Mouse (Mus musculus): Measurements from ENCODE around the gene Ptprg. TPM values are rescaled to one million over a fixed set of nuclear protein-coding genes. Genes with fewer than 3 reads are reported as not detected.
A peak's percentile ranks its signal among the peaks of the same experiment; 100 is the strongest.

The Ptprg gene
- polyA plus RNA-seq, 1 experiment from 2014 or later, result 33.7 TPM

- H3K4me3 ChIP-seq (ENCODE audit: low read depth, low read length), result no peak overlapping the region
- H3K27ac ChIP-seq (ENCODE audit: low read depth, low read length), result no peak overlapping the region
- no peak overlapping the region for H3K4me2 ChIP-seq
- ATAC-seq (ENCODE audit: low FRiP score) (no peak), DNase-seq (ENCODE audit: low spot score, missing footprints) (peak; percentile 54)
- no peaks in the 10 kb centered on the region for H3K36me3 ChIP-seq (ENCODE audit: control insufficient read depth, insufficient read depth, low read length)
- 82% methylated on average over 7 of the region's 7 CpGs for WGBS
- no peaks in the 10 kb centered on the region for H3K9me3 ChIP-seq (ENCODE audit: control insufficient read depth, low read length)
- no peak overlapping the region for H3K9ac ChIP-seq (ENCODE audit: low read length)
- H3K27me3 ChIP-seq (ENCODE audit: control insufficient read depth, insufficient read depth, low read length), result no peaks in the 10 kb centered on the region
- no peaks in the 10 kb centered on the region for H3K4me1 ChIP-seq (ENCODE audit: control insufficient read depth, insufficient read depth, low read length)
Observed at GRCm38 (mm10) chr14:12132046-12132615, 578.8 kb downstream of the Ptprg start.

DNA sequence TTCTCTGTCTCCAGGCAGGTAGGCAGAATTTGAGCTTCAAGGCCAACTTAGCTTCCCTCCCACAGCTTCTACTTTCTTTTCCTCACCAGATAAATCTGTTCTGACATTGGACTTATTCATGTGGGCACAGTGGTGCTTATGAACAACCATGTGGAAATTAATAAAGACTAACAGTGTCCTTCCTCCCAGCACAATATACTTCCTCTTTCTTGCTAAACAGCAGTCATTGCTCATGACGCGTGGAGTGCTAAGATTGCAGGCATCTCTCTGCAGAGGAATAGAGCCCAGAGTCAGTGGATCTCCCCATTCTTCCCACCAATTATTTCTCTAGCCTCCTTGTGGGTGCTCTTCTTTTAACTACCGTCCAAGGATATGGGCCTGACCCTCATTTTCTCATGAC lies 579.8 kb downstream of the Ptprg start:
- WGBS, result 82% methylated on average over 3 of the region's 3 CpGs
- no peak overlapping the region for H3K4me3 ChIP-seq (ENCODE audit: low read depth, low read length)
- no peak overlapping the region for H3K27ac ChIP-seq (ENCODE audit: low read depth, low read length)
- no peak overlapping the region for H3K4me2 ChIP-seq
- no peaks in the 10 kb centered on the region for H3K9me3 ChIP-seq (ENCODE audit: control insufficient read depth, low read length)
- no peak for ATAC-seq (ENCODE audit: low FRiP score)
- no peaks in the 10 kb centered on the region for H3K27me3 ChIP-seq (ENCODE audit: control insufficient read depth, insufficient read depth, low read length)
- H3K9ac ChIP-seq (ENCODE audit: low read length), result no peak overlapping the region
- H3K36me3 ChIP-seq (ENCODE audit: control insufficient read depth, insufficient read depth, low read length), result no peaks in the 10 kb centered on the region
- DNase-seq (ENCODE audit: low spot score, missing footprints), result peak; percentile 35
- no peaks in the 10 kb centered on the region for H3K4me1 ChIP-seq (ENCODE audit: control insufficient read depth, insufficient read depth, low read length)

DNA sequence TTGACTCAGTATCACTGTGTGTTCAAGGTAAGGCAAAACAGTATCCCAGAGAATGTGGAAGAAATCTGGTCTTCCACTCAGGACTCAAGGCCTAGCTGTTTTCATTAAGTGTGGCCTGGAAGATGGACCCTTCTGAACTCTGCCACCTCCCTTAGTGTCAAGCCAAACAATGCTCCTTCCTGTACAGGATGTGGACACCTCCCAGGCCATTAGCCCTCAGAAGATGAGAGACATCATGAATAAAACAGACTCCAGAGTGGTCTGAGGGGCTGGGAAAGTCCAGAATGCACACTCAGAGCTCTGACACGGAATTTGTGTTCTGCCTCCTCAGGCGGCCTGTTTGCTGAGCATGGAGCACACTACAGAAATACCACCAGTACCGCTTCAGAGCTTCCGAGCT lies 581.2 kb downstream of the Ptprg start:
- Histone ChIP-seq H3K9ac (ENCODE audit: low read length) (no peak overlapping the region), H3K4me1 (ENCODE audit: control insufficient read depth, insufficient read depth, low read length) (no peaks in the 10 kb centered on the region), H3K4me2 (no peak overlapping the region), H3K4me3 (ENCODE audit: low read depth, low read length) (no peak overlapping the region), H3K27me3 (ENCODE audit: control insufficient read depth, insufficient read depth, low read length) (no peaks in the 10 kb centered on the region), H3K9me3 (ENCODE audit: control insufficient read depth, low read length) (no peaks in the 10 kb centered on the region), H3K27ac (ENCODE audit: low read depth, low read length) (no peak overlapping the region), H3K36me3 (ENCODE audit: control insufficient read depth, insufficient read depth, low read length) (no peaks in the 10 kb centered on the region)
- ATAC-seq (ENCODE audit: low FRiP score) (no peak), DNase-seq (ENCODE audit: low spot score, missing footprints) (no peak)
- 86% methylated on average over 4 of the region's 4 CpGs for WGBS

GRCm38 (mm10) chr14:12136536-12136935 lies 583.2 kb downstream of the Ptprg start:
- H3K4me3 ChIP-seq (ENCODE audit: low read depth, low read length), result no peak overlapping the region
- ATAC-seq (ENCODE audit: low FRiP score) (no peak), DNase-seq (ENCODE audit: low spot score, missing footprints) (no peak)
- H3K36me3 ChIP-seq (ENCODE audit: control insufficient read depth, insufficient read depth, low read length), result no peaks in the 10 kb centered on the region
- H3K27ac ChIP-seq (ENCODE audit: low read depth, low read length), result no peak overlapping the region
- H3K4me1 ChIP-seq (ENCODE audit: control insufficient read depth, insufficient read depth, low read length), result no peaks in the 10 kb centered on the region
- WGBS, result 72% methylated on average over 4 of the region's 4 CpGs
- no peak overlapping the region for H3K9ac ChIP-seq (ENCODE audit: low read length)
- peaks cover 11% of the 10 kb centered on the region for H3K27me3 ChIP-seq (ENCODE audit: control insufficient read depth, insufficient read depth, low read length)
- H3K9me3 ChIP-seq (ENCODE audit: control insufficient read depth, low read length), result no peaks in the 10 kb centered on the region
- H3K4me2 ChIP-seq, result no peak overlapping the region

DNA sequence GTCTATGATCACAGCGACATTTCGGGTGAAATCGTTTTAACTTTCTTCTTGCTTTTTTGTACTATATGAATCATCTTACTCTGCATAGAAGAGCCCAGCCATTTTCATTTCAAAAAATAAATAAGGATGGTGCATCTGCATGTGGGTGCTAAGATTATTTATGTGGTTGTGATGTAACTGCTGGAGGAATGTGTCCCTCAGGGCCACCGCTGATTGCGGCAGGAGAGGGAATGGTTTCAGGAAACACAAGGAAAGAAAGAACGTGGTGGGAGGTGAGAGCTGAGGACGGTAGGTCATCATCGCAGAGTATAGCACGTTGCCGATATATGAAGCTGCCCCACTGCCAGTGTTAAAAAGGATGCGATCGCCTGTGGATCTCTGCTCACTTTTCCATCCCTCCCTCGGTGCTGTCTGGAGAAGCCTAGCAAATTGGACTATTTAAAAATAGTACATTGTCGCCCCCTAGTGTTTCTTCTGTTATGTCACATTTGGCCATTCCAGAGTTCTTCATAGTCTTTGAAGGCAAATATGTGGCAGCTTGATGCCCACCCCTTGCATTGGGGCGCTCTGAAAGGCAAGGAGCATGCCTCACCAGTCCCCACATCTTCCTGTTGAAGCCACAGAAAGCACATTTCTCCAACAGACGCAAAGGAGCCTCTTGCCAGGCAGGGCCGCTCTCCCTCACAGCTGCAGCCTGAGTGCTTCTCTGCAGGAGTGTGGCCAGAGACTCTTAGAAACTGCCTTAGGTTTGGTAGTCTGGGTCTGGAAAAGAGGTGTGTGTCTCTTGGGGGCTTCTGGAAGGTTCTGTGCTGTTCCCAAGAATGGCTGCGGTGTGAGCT lies 586.5 kb downstream of the Ptprg start:
- ATAC-seq (ENCODE audit: low FRiP score), result peak; percentile 36; the same call in 1 of the 2 replicates
- Histone ChIP-seq H3K27ac (ENCODE audit: low read depth, low read length) (no peak overlapping the region), H3K9ac (ENCODE audit: low read length) (no peak overlapping the region), H3K36me3 (ENCODE audit: control insufficient read depth, insufficient read depth, low read length) (no peaks in the 10 kb centered on the region), H3K4me1 (ENCODE audit: control insufficient read depth, insufficient read depth, low read length) (peaks cover 9% of the 10 kb centered on the region), H3K9me3 (ENCODE audit: control insufficient read depth, low read length) (no peaks in the 10 kb centered on the region), H3K4me3 (ENCODE audit: low read depth, low read length) (no peak overlapping the region), H3K27me3 (ENCODE audit: control insufficient read depth, insufficient read depth, low read length) (peaks cover 25% of the 10 kb centered on the region), H3K4me2 (no peak overlapping the region)
- DNase-seq (ENCODE audit: low spot score, missing footprints), result peak; percentile 95
- WGBS, result 52% methylated on average over 18 of the region's 18 CpGs

- Histone ChIP-seq H3K4me1 (ENCODE audit: control insufficient read depth, insufficient read depth, low read length) (peaks cover 9% of the 10 kb centered on the region), H3K9me3 (ENCODE audit: control insufficient read depth, low read length) (no peaks in the 10 kb centered on the region), H3K36me3 (ENCODE audit: control insufficient read depth, insufficient read depth, low read length) (no peaks in the 10 kb centered on the region), H3K4me3 (ENCODE audit: low read depth, low read length) (no peak overlapping the region), H3K27me3 (ENCODE audit: control insufficient read depth, insufficient read depth, low read length) (peaks cover 46% of the 10 kb centered on the region), H3K27ac (ENCODE audit: low read depth, low read length) (no peak overlapping the region), H3K4me2 (no peak overlapping the region), H3K9ac (ENCODE audit: low read length) (no peak overlapping the region)
- ATAC-seq (ENCODE audit: low FRiP score), result peak; percentile 88
- 34% methylated on average over 8 of the region's 8 CpGs for WGBS
- peak; percentile 90 for DNase-seq (ENCODE audit: low spot score, missing footprints)
Observed at GRCm38 (mm10) chr14:12143941-12144485, 590.7 kb downstream of the Ptprg start.

GRCm38 (mm10) chr14:12145919-12146318 lies 592.6 kb downstream of the Ptprg start:
- Histone ChIP-seq H3K9me3 (ENCODE audit: control insufficient read depth, low read length) (no peaks in the 10 kb centered on the region), H3K9ac (ENCODE audit: low read length) (no peak overlapping the region), H3K4me3 (ENCODE audit: low read depth, low read length) (no peak overlapping the region), H3K27me3 (ENCODE audit: control insufficient read depth, insufficient read depth, low read length) (peaks cover 42% of the 10 kb centered on the region), H3K36me3 (ENCODE audit: control insufficient read depth, insufficient read depth, low read length) (no peaks in the 10 kb centered on the region), H3K4me2 (no peak overlapping the region), H3K27ac (ENCODE audit: low read depth, low read length) (no peak overlapping the region), H3K4me1 (ENCODE audit: control insufficient read depth, insufficient read depth, low read length) (peaks cover 9% of the 10 kb centered on the region)
- no peak for ATAC-seq (ENCODE audit: low FRiP score)
- 96% methylated on average over 3 of the region's 3 CpGs for WGBS
- DNase-seq (ENCODE audit: low spot score, missing footprints), result no peak

DNA sequence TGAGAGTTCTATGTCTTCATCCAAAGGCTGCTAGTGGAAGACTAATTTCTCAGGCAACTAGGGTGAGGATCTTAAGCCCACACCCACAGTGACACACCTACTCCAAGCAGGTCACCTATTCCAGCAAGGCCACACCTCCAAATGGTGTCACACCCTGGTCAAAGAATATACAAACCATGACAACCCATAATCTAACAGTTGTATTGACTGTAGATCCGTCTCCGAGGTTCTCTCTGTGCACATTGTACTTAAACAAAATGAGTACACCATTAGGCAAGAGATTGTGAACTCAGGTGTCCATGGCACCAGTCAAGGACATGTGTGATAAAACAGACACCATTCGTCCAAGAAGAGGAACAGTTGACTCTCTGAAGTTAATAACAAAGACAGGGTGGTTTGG lies 596.2 kb downstream of the Ptprg start:
- 95% methylated on average over 3 of the region's 3 CpGs for WGBS
- no peak overlapping the region for H3K4me3 ChIP-seq (ENCODE audit: low read depth, low read length)

GRCm38 (mm10) chr14:12151927-12152326 lies 598.6 kb downstream of the Ptprg start:
- Histone ChIP-seq H3K4me1 (ENCODE audit: control insufficient read depth, insufficient read depth, low read length) (0 out of 2 replicates have a peak, but pooled peaks cover 3% of the 10 kb centered on the region), H3K4me2 (no peak overlapping the region), H3K9ac (ENCODE audit: low read length) (no peak overlapping the region), H3K36me3 (ENCODE audit: control insufficient read depth, insufficient read depth, low read length) (0 out of 2 replicates have a peak, but pooled peaks cover 2% of the 10 kb centered on the region), H3K9me3 (ENCODE audit: control insufficient read depth, low read length) (no peaks in the 10 kb centered on the region), H3K27me3 (ENCODE audit: control insufficient read depth, insufficient read depth, low read length) (peaks cover 7% of the 10 kb centered on the region), H3K27ac (ENCODE audit: low read depth, low read length) (no peak overlapping the region), H3K4me3 (ENCODE audit: low read depth, low read length) (no peak overlapping the region)
- peak; percentile 76 for ATAC-seq (ENCODE audit: low FRiP score)
- peak; percentile 92 for DNase-seq (ENCODE audit: low spot score, missing footprints)
- WGBS, result 48% methylated on average over 3 of the region's 3 CpGs

More for the DNA sequence above, 596.2 kb downstream of the Ptprg start:
- DNase-seq (ENCODE audit: low spot score, missing footprints), result peak; percentile 53
- H3K36me3 ChIP-seq (ENCODE audit: control insufficient read depth, insufficient read depth, low read length), result 0 out of 2 replicates have a peak, but pooled peaks cover 2% of the 10 kb centered on the region
- H3K4me1 ChIP-seq (ENCODE audit: control insufficient read depth, insufficient read depth, low read length), result peaks cover 3% of the 10 kb centered on the region; the same call in 1 of the 2 replicates
- no peak overlapping the region for H3K9ac ChIP-seq (ENCODE audit: low read length)
- peaks cover 21% of the 10 kb centered on the region for H3K27me3 ChIP-seq (ENCODE audit: control insufficient read depth, insufficient read depth, low read length)
- no peak overlapping the region for H3K4me2 ChIP-seq
- no peak for ATAC-seq (ENCODE audit: low FRiP score)
- no peaks in the 10 kb centered on the region for H3K9me3 ChIP-seq (ENCODE audit: control insufficient read depth, low read length)
- H3K27ac ChIP-seq (ENCODE audit: low read depth, low read length), result no peak overlapping the region

Measured in midbrain, embryonic 11.5 days (tissue).